Mouse (Mus musculus) E14TG2a.4 (cell line): ENCODE results near the gene Mid2.
A peak's percentile ranks its signal among the peaks of the same experiment; 100 is the strongest.

Source experiments
- H3K27me3 ChIP-seq: 2 replicates; pipeline ENCODE4 v1.6.1; 2014; ENCODE audit warnings: low read length, control low read depth; ENCODE audit not compliant: insufficient read depth
- H3K36me3 ChIP-seq: 2 replicates; pipeline ENCODE4 v1.6.1; 2014; ENCODE audit warnings: low read length, control low read depth; ENCODE audit not compliant: insufficient read depth
- H3K4me1 ChIP-seq: replicated peaks from 2 replicates; pipeline ENCODE4 v1.6.1; 2014; ENCODE audit warnings: low read depth, low read length, control low read depth
- H3K4me3 ChIP-seq: replicated peaks from 2 replicates; pipeline ENCODE4 v1.5.1; 2014; ENCODE audit warnings: mild to moderate bottlenecking, low read length
- H3K9me3 ChIP-seq: 2 replicates; pipeline ENCODE4 v1.6.1; 2014; ENCODE audit warnings: low read length, control low read depth
- CTCF ChIP-seq: conservative IDR thresholded peaks from 2 replicates; pipeline ENCODE4 v1.5.1; 2014; ENCODE audit warnings: low read length
- NANOG ChIP-seq: IDR thresholded peaks from 2 replicates; pipeline ENCODE4 v1.6.1; 2014; ENCODE audit warnings: borderline replicate concordance, low read length, mixed read lengths
- POU5F1 ChIP-seq: IDR thresholded peaks from 2 replicates; pipeline ENCODE4 v1.6.1; 2014; ENCODE audit warnings: low read length, borderline replicate concordance

Gene Mid2

GRCm38 (mm10) chrX:140664479-140665241, at the start of gene Mid2:
Gene Mid2, plus strand, starts transcription at chrX:140664599.
- Histone ChIP-seq H3K4me1 (no peaks in the 10 kb centered on the region), H3K27me3 (peaks cover 38% of the 10 kb centered on the region), H3K9me3 (no peaks in the 10 kb centered on the region), H3K4me3 (peak within 1 kb of the TSS; percentile 72), H3K36me3 (no peaks in the 10 kb centered on the region)
- TF ChIP-seq POU5F1 = no peak
- TF ChIP-seq NANOG = no peak
- TF ChIP-seq CTCF = no peak

GRCm38 (mm10) chrX:140624875-140625594, 39.4 kb upstream of the Mid2 start:
- Histone ChIP-seq H3K27me3 (0 out of 2 replicates have a peak, but pooled peaks cover 5% of the 10 kb centered on the region), H3K36me3 (no peaks in the 10 kb centered on the region), H3K4me1 (no peaks in the 10 kb centered on the region), H3K4me3 (no peak overlapping the region), H3K9me3 (peaks cover 25% of the 10 kb centered on the region)
- TF ChIP-seq CTCF = no peak
- TF ChIP-seq POU5F1 = no peak
- TF ChIP-seq NANOG = no peak

GRCm38 (mm10) chrX:140638028-140638427, 26.4 kb upstream of the Mid2 start:
- Histone ChIP-seq H3K4me1 (no peaks in the 10 kb centered on the region), H3K27me3 (no peaks in the 10 kb centered on the region), H3K4me3 (no peak overlapping the region), H3K9me3 (no peaks in the 10 kb centered on the region), H3K36me3 (no peaks in the 10 kb centered on the region)
- no peak for TF ChIP-seq NANOG
- TF ChIP-seq POU5F1 = no peak
- no peak for TF ChIP-seq CTCF

GRCm38 (mm10) chrX:140639592-140639991, 24.8 kb upstream of the Mid2 start:
- H3K4me3 ChIP-seq = no peak overlapping the region
- H3K9me3 ChIP-seq = no peaks in the 10 kb centered on the region
- no peaks in the 10 kb centered on the region for H3K4me1 ChIP-seq
- TF ChIP-seq CTCF (no peak), POU5F1 (no peak), NANOG (no peak)
- no peaks in the 10 kb centered on the region for H3K36me3 ChIP-seq
- H3K27me3 ChIP-seq = no peaks in the 10 kb centered on the region

- Histone ChIP-seq H3K4me1 (no peaks in the 10 kb centered on the region), H3K27me3 (peaks cover 21% of the 10 kb centered on the region), H3K9me3 (no peaks in the 10 kb centered on the region), H3K4me3 (no peak overlapping the region), H3K36me3 (no peaks in the 10 kb centered on the region)
- TF ChIP-seq CTCF = no peak
- TF ChIP-seq NANOG = no peak
- no peak for TF ChIP-seq POU5F1
Measured at GRCm38 (mm10) chrX:140660731-140661130, 3.7 kb upstream of the Mid2 start.

- Histone ChIP-seq H3K27me3 (peaks cover 38% of the 10 kb centered on the region), H3K9me3 (no peaks in the 10 kb centered on the region), H3K4me3 (no peak overlapping the region), H3K4me1 (no peaks in the 10 kb centered on the region), H3K36me3 (no peaks in the 10 kb centered on the region)
- TF ChIP-seq NANOG (no peak), POU5F1 (no peak), CTCF (no peak)
Measured at GRCm38 (mm10) chrX:140663516-140663915, 883 bp upstream of the Mid2 start.

GRCm38 (mm10) chrX:140665242-140665810, 927 bp downstream of the Mid2 start:
- H3K27me3 ChIP-seq = peaks cover 38% of the 10 kb centered on the region
- no peaks in the 10 kb centered on the region for H3K36me3 ChIP-seq
- no peaks in the 10 kb centered on the region for H3K9me3 ChIP-seq
- H3K4me1 ChIP-seq = no peaks in the 10 kb centered on the region
- H3K4me3 ChIP-seq = peak overlapping the region; percentile 72
- TF ChIP-seq NANOG = no peak

GRCm38 (mm10) chrX:140675444-140675843, 11.0 kb downstream of the Mid2 start:
- Histone ChIP-seq H3K9me3 (no peaks in the 10 kb centered on the region), H3K4me3 (no peak overlapping the region), H3K27me3 (no peaks in the 10 kb centered on the region), H3K4me1 (no peaks in the 10 kb centered on the region), H3K36me3 (no peaks in the 10 kb centered on the region)
- TF ChIP-seq POU5F1 (no peak), CTCF (no peak), NANOG (no peak)
